Mouse (Mus musculus) right cerebral cortex, postnatal 10 days (tissue): ENCODE measurements around the gene Hs3st3b1.

Source experiments
- DNase-seq, 2 experiments: peaks; one replicate each; pipeline ENCODE4 v3.0.0; 2021; ENCODE audit warnings: low spot score in 2 of 2

Gene Hs3st3b1

DNA sequence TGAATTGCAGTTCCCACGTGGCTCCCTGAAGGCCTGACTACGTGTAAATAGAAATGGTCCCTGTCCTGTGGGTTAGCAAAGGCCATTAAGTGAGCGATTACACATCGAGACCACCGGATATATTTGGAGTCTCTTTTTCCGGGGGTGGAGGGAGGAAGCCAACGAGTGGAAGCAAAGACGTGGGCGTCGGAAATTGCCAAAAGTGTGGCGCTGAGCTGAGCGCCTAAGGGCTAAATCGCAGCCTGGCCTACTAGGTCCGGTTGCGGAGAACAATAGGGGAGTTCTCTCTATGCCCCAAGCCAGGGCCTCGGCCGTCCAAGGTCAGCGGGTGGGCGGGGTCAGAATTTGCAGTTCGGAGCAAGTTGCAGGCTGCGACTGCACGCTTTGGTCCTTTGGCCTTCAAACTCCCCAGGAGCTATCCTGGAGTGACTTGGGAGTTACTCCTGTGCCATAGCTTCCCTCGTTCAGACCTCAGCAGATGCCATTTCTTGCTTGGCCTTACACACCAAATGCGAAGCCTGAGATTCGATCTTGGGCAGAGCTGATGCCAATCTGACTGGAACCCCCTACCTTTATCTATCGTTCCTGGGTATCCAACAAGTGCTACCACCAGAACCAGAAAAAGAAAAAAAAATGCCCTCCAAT lies 2.3 kb upstream of the Hs3st3b1 start:
- no peak for DNase-seq

GRCm38 (mm10) chr11:63923386-63923785 lies 1.3 kb upstream of the Hs3st3b1 start:
- DNase-seq: peak in 1 of 2 experiments; percentile 28

DNA sequence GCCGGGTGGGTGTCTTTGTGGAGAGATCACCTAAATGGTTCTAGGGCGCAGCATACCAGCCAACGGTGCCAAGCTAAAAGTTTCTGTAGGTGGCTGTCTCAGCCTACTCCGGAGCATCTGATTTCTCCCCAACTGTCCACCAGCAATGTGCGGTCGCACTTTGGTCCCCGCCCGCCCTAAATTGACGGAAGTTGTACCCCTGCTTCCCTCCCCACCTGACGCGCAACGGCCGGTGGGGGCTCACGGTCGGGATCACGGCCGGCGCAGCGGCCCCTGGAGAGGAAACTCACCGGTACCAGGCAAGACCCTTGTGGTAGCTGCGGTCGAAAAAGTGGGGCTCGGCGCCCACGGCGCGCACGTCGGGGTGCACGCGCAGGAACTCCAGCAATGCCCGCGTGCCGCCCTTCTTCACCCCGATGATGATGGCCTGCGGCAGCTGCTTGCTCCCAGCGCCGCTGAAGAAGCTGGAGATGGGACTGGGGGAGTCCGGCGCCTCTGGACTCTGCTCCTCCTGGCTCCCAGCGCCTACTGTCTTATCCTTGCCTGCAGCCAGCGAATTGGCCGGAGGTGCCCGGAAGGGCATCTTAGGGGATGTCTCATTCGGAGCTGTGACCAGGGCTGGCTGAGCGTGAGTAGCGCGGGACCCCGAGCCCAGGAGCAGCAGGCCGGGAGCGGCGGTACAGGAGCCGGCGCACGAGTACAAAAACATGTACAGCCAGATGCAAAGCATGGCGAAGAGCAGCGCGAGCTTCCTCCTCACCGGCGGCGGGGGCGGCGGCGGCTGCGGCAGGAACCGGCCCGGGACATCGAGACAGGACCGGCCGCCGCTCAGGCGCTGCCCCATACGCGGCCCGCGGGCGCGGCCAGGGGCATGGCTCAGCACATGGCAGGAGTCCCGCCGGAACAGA lies 792 bp downstream of the Hs3st3b1 start:
- no peak for DNase-seq

DNA sequence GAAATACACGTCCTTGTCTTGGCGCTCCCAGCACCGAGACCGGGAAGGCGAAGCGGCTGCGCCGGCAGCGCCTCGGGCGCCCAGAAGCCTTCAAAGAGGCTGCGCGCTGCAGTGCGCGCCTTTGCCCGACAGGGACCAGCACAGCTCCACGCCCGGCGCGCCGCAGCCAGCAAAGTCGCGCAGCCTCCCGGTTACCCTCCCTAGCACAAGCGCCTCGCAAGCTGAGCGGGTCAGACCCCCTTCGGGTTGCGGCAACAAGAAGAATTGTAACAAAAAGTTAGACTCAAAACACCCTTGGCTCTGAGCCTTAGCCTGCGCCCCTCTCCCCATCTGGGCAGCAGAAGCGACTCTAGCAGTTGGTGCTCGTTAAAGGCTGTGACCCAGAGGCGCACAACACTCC lies 1.6 kb downstream of the Hs3st3b1 start:
- DNase-seq: peak; percentile 82 to 89

DNA sequence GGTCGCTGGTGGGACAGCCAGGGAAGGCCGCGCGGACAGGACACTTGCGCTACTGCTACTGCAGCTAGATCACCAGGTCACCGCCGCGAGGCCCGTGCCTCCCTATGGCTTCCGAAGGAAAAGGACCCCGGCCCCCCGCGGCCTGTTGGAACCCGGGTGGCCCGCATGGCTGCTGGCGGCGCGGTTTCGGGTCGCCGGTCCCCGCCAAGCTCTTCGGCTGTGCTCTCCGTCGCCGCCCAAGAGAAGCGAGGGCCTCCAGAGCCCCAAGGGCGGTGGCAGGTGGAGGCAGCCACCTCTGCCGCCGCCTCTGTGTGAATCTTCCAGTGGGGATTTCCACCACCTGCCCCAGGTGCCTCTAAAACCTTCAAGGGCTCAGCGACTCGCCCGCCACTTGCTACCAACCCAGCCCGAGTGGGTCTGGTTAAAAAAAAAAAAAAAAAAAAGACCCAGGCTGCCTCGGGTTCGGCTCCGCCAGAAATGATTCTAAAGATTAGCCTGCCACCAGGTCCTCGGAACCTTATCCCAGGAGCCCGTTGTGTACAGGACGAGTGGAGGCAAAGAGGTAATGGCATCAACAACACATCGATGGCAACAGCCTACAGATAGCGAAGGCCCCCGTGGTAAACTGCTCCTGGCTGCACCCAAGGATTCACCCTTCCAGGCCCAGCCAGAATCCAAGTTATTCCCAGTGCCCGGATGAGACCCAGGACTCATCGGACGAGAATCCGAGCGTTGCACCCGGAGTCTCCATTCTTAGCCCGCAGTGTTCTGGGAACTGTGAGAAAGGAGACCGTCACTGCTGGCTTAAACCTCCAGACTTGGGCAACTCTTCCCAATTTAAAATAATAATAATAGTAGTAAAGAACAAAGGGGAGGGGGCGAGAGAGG lies 2.6 kb downstream of the Hs3st3b1 start:
- no peak for DNase-seq

- no peak for DNase-seq
These were observed 3.6 kb downstream of the Hs3st3b1 start for GRCm38 (mm10) chr11:63918321-63919105.

GRCm38 (mm10) chr11:63917561-63917960 lies 4.5 kb downstream of the Hs3st3b1 start:
- no peak for DNase-seq

- peak; percentile 77 to 80 for DNase-seq
These were observed 7.7 kb downstream of the Hs3st3b1 start for GRCm38 (mm10) chr11:63914388-63914787.

GRCm38 (mm10) chr11:63913936-63914335 lies 8.2 kb downstream of the Hs3st3b1 start:
- DNase-seq: no peak

DNA sequence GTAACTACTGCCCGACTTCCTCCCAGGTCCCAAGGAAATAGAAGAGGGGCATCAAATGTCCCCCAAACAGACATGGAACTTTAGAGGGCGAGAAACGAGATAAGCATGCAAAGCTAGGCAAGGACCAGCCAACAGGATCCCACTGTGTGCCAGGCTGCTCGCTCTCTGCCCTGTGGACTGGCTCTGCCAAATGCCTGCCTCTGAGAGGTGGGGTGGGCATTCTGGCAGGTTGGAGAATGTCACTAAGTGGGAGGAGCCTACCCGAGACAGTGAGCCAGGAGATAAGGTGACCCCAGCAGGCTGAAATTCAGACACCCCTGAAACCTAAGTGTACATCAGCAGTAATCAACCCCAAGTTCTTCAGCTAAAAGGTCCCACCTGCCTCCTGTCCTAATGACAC lies 11.1 kb downstream of the Hs3st3b1 start:
- no peak for DNase-seq

GRCm38 (mm10) chr11:63909961-63910360 lies 12.1 kb downstream of the Hs3st3b1 start:
- no peak for DNase-seq

DNA sequence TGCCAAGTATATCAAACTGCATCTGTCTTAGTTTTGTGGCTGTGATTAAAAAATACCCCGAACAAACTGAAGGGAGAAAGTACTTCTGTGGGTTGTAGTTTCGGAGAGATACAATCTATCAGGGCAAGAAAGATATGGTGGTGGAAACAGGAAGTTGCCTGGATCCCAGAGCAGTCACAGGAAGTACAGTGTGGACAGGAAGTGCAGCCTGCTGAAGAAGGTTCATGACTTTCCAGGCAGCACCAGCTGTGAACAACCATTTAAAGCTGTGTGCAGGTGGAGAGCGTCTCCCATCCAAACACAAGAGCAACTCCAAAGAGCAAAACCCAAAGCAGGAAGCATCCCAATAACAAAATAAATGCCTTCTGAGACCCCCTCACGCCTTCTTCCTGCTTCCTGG lies 13.6 kb downstream of the Hs3st3b1 start:
- DNase-seq: no peak

GRCm38 (mm10) chr11:63906552-63907353 lies 15.3 kb downstream of the Hs3st3b1 start:
- peak in 1 of 2 experiments; percentile 29 for DNase-seq

DNA sequence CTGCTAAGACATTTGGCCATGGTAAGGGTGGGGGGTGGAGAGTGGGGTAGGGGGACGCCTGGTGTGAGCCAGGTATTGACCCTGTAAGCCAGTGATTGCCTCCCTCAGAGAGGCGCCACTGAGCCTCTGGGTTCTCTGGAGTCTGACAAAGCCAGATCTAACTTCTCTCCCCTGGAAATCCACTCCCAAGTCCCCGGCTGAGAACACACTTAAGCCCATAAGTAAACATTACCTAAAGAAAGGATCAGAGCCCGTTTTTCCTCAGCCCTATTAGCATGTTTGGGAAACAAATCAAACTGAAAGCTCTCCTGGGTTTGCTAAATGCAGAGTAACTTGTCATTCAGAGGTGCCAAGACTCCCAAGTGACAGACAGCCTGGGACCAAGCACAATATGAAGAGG lies 17.3 kb downstream of the Hs3st3b1 start:
- DNase-seq: no peak

DNA sequence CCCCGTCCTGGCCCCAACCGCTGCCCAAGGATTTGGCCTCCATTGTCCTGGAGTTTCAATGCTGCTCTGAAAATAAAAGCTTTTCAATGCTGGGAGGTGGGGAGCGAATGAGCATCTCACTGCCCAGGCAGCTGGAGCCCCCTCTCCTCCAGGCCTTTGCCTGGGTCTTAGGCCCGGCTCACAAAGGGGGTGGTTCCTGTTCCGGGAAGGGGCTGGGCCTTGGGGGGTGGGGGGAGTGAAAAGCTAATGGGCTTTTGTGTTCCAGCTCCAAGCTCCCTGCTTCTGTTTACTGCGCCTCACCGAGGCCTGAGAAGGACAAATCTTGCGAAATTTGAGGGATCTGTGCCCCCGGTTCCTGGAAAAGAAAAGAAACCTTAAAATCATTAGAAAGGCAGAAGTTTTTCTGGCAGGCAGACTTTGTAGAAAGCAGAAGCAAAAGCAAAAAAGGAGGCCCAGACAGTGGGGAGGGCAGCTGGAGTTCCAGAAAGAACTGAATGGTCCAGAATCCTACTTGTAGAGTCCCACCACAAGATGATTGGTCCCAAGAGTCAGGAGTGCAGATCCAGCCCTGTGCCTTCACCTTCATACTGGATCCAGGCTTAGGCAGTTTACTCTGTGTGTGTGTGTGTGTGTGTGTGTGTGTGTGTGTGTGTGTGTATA lies 23.5 kb downstream of the Hs3st3b1 start:
- no peak for DNase-seq

DNA sequence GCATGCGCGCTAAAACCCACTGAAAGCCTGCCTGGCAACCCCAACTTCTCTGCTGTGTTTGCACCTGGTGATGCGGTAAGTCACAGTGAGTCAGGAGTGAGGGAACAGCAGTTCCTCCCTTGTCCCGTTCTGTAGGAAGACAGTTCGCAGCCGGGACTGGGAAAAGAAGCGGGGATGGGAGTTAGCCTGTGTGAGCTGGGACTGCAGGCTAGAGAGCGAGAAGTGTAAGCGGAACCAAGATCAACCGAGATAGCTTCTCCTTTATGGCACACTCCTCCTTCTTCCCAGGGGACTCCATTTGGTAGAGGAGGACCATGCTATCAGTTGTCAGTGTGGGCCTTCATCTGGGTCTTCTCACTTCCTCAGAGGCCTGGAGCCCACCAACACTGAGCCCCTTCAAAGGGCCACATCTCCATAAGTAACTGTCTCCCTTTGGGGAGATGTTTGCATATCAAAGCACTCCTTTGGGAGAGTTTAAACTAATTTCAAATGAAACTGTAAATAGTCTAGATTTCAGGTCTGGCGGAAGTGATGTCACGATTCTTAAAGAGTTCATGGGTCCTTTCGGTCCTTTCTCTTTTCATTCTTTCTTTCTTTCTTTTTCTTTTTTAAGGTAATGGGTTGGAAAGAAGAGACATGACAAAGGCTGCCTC lies 24.1 kb downstream of the Hs3st3b1 start:
- no peak for DNase-seq

DNA sequence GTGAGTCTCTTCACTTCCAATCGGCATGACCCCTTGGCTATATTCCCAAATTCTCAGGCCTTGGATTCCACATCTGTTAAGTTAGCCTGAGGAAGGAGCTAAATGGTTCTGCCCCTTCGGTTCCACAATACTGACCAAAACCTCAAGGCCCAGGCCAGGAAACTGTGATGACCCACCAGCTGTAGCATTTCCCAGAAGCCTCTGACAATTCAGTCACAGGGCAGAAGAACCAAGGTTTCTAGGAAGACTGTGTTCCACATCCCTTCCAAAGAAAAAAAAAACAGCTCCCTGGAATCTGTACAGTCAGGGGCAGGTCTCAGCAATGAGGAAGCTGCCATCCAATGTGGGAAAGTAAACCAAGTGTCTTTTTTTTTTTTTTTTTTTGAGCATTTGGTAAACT lies 25.1 kb downstream of the Hs3st3b1 start:
- no peak for DNase-seq

DNA sequence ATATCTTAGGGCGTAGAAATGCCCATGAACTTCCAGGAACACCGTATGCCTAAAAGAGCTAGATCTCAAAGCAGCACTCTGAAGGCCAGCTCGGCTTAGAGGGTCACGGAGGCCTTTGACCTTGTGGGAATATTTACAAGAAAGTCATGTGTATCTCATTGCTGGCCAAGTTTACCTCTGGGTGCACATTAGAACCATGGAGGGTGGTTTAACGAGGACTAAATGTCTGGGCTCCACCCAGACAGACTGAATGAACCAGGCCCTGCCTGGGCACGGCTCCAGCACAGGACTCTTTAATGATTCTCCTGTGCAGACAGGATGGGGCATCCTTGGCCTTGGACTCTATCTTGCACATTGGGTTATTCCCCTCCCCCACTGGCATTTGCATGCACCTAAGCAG lies 27.9 kb downstream of the Hs3st3b1 start:
- DNase-seq: no peak

DNA sequence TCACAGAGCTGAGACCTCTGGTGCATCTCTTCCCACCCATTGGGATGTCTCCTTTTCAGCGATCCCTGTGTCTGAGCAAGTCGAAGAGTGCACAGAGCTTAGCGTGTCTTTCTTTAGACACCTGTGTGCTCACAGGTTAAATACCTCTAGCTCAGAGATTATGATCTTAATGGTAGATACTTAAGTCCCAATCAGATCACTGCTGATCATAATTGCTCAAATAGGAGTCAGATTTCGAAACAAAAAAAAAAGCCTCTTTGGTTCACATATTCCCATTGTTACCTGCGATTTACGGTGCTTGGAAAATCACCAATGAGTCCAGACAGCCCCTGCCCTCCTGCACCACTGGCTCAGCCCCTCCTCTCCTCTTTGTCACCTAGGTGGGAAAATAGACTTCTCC lies 28.5 kb downstream of the Hs3st3b1 start:
- no peak for DNase-seq
